Mouse (Mus musculus): ENCODE data around the gene Lef1.

- TF ChIP-seq CTCF (IDR thresholded peaks at IDR 0.05) (no peak), POLR2A (IDR thresholded peaks at IDR 0.05; ENCODE audit: insufficient read depth, low read depth, low read length) (no peak)
These were observed 49.0 kb downstream of the Lef1 start for GRCm38 (mm10) chr3:131159204-131159760.

Measured in heart, adult 2 months (tissue).